Mouse (Mus musculus) G1E (cell line): ENCODE measurements around the gene Lpin2.

ENCODE experiments used
- CTCF ChIP-seq: IDR thresholded peaks from 2 replicates; pipeline ENCODE4 v1.5.1; 2012; ENCODE audit warnings: low read depth, low read length, inconsistent platforms, mixed read lengths
- GATA1 ChIP-seq: IDR thresholded peaks from 2 replicates; pipeline ENCODE4 v1.6.1; 2012; ENCODE audit warnings: borderline replicate concordance, low read length, inconsistent platforms, mixed read lengths
- GATA2 ChIP-seq: IDR thresholded peaks from 2 replicates; pipeline ENCODE4 v1.6.1; 2012; ENCODE audit warnings: low read depth, low read length, inconsistent platforms, borderline replicate concordance
- TAL1 ChIP-seq: conservative IDR thresholded peaks from 2 replicates; pipeline ENCODE4 v1.6.1; 2012; ENCODE audit warnings: low read depth, low read length, inconsistent platforms, mixed read lengths

- no peak for TF ChIP-seq GATA1
- TF ChIP-seq CTCF, result no peak
- no peak for TF ChIP-seq TAL1
- no peak for TF ChIP-seq GATA2
Observed at GRCm38 (mm10) chr17:71199346-71199745, 17.0 kb downstream of the Lpin2 start.
